Mouse (Mus musculus) lung, embryonic 14.5 days (tissue): ENCODE data around the gene AI854703. TPM values are rescaled to one million over a fixed set of nuclear protein-coding genes. Genes with fewer than 3 reads are reported as not detected.

ENCODE experiments used
- ATAC-seq: fragments of 200-750 bp; cut with Nextera tagmentation; 2 replicates; pipeline ENCODE4 v1.8.0; 2017; ENCODE audit warnings: mild to moderate bottlenecking, moderate TSS enrichment, moderate library complexity; ENCODE audit not compliant: insufficient read depth
- DNase-seq: peaks from one replicate; pipeline ENCODE4 v3.0.0-alpha.2; 2015
- H3K27ac ChIP-seq: fragments of 300-500 bp; sonication (generic); 2 replicates; pipeline ENCODE4 v1.5.1; 2014; ENCODE audit warnings: low read depth, mild to moderate bottlenecking, moderate library complexity
- H3K27me3 ChIP-seq: fragments of 300-500 bp; sonication (generic); 2 replicates; pipeline ENCODE4 v1.6.1; 2014; ENCODE audit warnings: low read length, control low read depth; ENCODE audit not compliant: insufficient read depth
- H3K36me3 ChIP-seq: fragments of 300-500 bp; sonication (generic); 2 replicates; pipeline ENCODE4 v1.6.1; 2014; ENCODE audit warnings: control low read depth; ENCODE audit not compliant: insufficient read depth
- H3K4me1 ChIP-seq: fragments of 300-500 bp; sonication (generic); 2 replicates; pipeline ENCODE4 v1.6.1; 2014; ENCODE audit warnings: antibody characterized with exemption, control low read depth; ENCODE audit not compliant: insufficient read depth
- H3K4me2 ChIP-seq: fragments of 300-500 bp; sonication (generic); 2 replicates; pipeline ENCODE4 v1.6.1; 2014; ENCODE audit warnings: mild to moderate bottlenecking
- H3K4me3 ChIP-seq: fragments of 300-500 bp; sonication (generic); 2 replicates; pipeline ENCODE4 v1.5.1; 2014; ENCODE audit warnings: low read depth, low read length
- H3K9ac ChIP-seq: fragments of 300-500 bp; sonication (generic); 2 replicates; pipeline ENCODE4 v1.6.1; 2014
- H3K9me3 ChIP-seq: fragments of 300-500 bp; sonication (generic); 2 replicates; pipeline ENCODE4 v1.6.1; 2016; ENCODE audit warnings: low read depth, low read length, control low read depth
- CTCF ChIP-seq: IDR thresholded peaks from 2 replicates; pipeline ENCODE4 v1.5.1; 2016; ENCODE audit warnings: antibody characterized with exemption, low read depth
- WGBS: fragments of 180-500 bp; shearing (Covaris S2); extraction: QIAGEN DNeasy Blood & Tissue Kit; methylation state at CpG from one replicate; pipeline ENCODE4 v1.1.7; 2014; 5-methylcytosine and 5-hydroxymethylcytosine counted together
- polyA plus RNA-seq: library from polyadenylated mRNA; unstranded; fragments of >200 nt; fragmentation: Nextera tagmentation; extraction: Ambion mirVana; gene quantifications from 2 replicates; pipeline ENCODE4 v1.2.1, GENCODE M21; 2014

Gene AI854703
- polyA plus RNA-seq, 1 experiment from 2014 or later, result 0.34 TPM

DNA sequence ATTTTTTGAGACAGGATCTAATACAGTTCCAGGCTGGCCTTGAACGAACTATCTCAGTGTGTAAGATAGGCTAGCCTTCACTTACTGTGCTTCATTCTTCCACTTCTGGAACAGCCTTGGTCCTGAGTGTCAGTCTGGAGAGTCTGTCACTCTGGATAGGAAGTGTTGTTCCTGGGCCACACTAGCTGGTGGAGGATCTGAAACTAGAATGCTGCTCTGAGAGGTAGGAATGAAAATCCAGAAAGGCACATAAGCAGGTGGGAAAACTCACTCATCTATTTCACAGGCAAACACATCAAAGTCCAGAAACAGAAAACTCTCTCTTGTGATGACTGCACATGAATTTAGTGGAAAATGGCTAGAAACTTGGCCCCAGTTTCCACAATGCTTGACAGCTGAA, 26.0 kb upstream of the AI854703 start:
- Histone ChIP-seq H3K36me3 (peaks cover 46% of the 10 kb centered on the region), H3K4me3 (no peak overlapping the region), H3K4me2 (no peak overlapping the region), H3K4me1 (peaks cover 3% of the 10 kb centered on the region), H3K27me3 (no peaks in the 10 kb centered on the region), H3K27ac (no peak overlapping the region), H3K9me3 (peaks cover 24% of the 10 kb centered on the region), H3K9ac (no peak overlapping the region)
- WGBS, result 91% methylated on average over 1 of the region's 1 CpGs
- ATAC-seq (no peak), DNase-seq (no peak)
- no peak for TF ChIP-seq CTCF

DNA sequence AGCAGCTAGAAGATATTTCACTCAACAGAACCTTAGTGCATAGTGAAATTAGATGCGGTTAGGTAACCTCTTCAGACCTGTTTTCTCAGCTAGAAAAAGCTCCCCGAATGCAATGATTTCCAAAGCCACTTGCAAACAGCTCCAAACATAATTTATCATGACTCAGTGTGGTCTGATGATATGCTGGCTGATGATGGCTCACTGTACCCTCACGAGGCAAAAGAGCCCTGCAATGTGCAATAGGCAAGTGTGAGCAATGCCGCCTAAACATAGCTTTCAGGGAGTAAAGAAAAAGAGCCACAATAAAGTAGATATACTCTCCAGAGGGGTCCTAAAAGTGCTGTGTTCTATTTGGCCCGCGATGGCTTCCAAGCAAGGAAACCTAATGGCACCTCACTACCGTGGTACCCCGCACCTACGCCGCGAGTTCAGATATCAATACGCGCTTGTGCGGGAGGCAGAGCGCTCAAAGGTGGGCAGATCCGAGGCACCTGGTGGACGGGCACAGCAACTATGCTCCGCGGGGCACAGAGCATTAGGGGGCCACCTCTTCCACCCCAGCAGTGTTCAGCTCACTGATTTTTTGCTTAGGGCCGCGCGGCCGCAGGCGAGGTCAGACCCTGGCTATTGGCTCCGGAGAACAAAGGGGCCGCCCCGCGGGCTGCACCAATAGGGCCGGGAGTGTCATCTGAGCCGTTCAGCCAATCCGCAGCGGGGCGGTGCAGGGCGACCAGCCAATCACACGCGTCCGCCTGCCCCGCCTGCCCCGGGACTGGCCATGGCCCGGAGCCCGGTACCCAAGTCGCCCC, 25.1 kb upstream of the AI854703 start, which contains the start of gene Zfp775:
Gene Zfp775, plus strand, starts transcription at position 793 of the 809 bp plus-strand sequence.
- peak; percentile 17; the same call in 1 of the 2 replicates for TF ChIP-seq CTCF
- 4% methylated on average over 42 of the region's 42 CpGs for whole genome bisulfite sequencing
- H3K9ac ChIP-seq, result peak within 1 kb of the TSS; percentile 83
- peaks cover 18% of the 10 kb centered on the region for H3K9me3 ChIP-seq
- ATAC-seq, result peak; percentile 99
- H3K36me3 ChIP-seq, result peaks cover 38% of the 10 kb centered on the region
- no peaks in the 10 kb centered on the region for H3K27me3 ChIP-seq
- H3K4me2 ChIP-seq, result peak within 1 kb of the TSS; percentile 94
- peak within 1 kb of the TSS; percentile 67 for H3K27ac ChIP-seq
- peak; percentile 98 for DNase-seq
- H3K4me1 ChIP-seq, result peaks cover 3% of the 10 kb centered on the region
- H3K4me3 ChIP-seq, result peak within 1 kb of the TSS; percentile 76

DNA sequence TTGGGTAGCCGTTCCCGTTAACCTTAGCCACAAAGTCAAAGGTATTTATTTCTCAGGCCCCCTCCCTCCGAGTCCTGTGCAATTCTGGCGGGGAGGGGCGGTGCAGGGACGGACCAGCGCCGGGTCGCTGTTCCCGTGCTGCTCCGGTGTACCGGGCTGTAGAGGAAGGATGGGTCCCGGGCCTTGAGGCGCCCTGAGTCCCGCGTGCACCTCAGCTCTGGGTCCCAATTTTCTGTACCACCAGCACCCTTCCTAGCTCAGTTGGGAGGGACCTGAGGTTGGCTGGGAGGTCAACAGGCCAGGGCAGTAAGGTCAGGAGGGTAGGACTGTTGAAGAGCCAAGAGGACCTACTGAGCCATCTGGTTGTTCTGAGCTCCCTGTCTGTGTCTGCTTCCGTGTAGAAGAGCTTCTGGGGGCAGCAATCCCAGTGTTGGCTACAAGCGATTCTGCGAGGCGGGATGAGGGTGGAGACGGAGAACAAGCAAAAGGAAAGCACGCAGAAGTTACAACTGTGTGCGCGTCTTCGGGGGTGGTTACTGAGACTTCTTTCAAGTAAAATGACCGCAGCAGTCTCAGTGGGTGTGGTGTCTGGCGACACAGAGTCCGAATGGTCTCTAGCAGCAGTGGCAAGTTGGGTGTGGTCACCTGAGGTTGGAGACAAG, 24.4 kb upstream of the AI854703 start:
- no peaks in the 10 kb centered on the region for H3K27me3 ChIP-seq
- H3K4me1 ChIP-seq, result peaks cover 3% of the 10 kb centered on the region
- H3K36me3 ChIP-seq, result peaks cover 30% of the 10 kb centered on the region
- peak overlapping the region; percentile 67 for H3K27ac ChIP-seq
- ATAC-seq (peak; percentile 73), DNase-seq (peak; percentile 52)
- peak overlapping the region; percentile 83 for H3K9ac ChIP-seq
- WGBS, result 1% methylated on average over 28 of the region's 28 CpGs
- H3K4me3 ChIP-seq, result peak overlapping the region; percentile 76
- H3K9me3 ChIP-seq, result peaks cover 11% of the 10 kb centered on the region
- no peak for TF ChIP-seq CTCF
- H3K4me2 ChIP-seq, result peak overlapping the region; percentile 94

DNA sequence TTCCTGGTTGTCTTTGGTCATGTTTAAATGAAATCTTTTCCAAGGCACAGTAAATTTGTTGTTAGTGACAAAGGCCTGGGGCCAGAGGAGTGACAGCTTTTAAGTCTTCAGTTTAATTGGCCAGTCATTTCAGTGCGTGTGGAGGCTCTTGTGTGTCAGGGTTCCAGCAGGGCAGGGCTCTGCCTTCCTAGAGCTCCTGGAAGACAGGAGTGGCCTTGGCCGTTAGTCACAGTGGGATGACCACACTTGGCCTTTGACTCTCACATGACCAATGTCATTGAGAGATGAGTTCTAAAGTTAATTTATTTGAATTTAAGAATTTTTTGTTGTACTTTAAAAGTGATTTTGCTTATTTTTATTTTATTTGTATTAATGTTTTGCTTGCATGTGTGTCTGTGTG, 18.4 kb upstream of the AI854703 start:
- DNase-seq, result no peak
- Histone ChIP-seq H3K36me3 (no peaks in the 10 kb centered on the region), H3K9me3 (no peaks in the 10 kb centered on the region), H3K27me3 (no peaks in the 10 kb centered on the region), H3K27ac (no peak overlapping the region), H3K4me2 (no peak overlapping the region), H3K9ac (no peak overlapping the region), H3K4me3 (no peak overlapping the region), H3K4me1 (no peaks in the 10 kb centered on the region)
- TF ChIP-seq CTCF, result no peak
- no peak for ATAC-seq
- WGBS, result 63% methylated on average over 2 of the region's 2 CpGs

DNA sequence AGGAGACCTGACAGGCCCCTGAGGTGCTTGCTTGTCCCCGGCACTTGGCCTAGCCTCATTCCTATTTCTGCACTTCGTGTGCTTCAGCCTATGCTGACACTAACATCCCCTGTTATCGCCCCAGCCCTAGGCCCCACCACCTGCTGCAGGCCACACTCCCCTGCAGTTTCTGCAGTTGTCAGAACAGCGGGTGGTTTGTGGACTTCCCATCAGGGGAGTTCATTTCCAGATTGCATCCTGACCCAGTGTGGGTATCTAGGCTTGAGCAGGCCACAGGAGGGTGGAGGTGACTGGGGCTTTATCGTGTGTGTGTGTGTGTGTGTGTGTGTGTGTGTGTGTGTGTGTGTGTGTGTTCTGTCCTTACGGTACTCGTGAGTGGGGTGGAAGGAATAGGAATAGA, 17.1 kb upstream of the AI854703 start:
- no peak for ATAC-seq
- WGBS, result 52% methylated on average over 7 of the region's 7 CpGs
- Histone ChIP-seq H3K27ac (no peak overlapping the region), H3K4me1 (no peaks in the 10 kb centered on the region), H3K36me3 (peaks cover under 1% of the 10 kb centered on the region; the same call in 1 of the 2 replicates), H3K4me2 (no peak overlapping the region), H3K9me3 (no peaks in the 10 kb centered on the region), H3K4me3 (no peak overlapping the region), H3K27me3 (no peaks in the 10 kb centered on the region), H3K9ac (no peak overlapping the region)
- no peak for TF ChIP-seq CTCF
- no peak for DNase-seq

DNA sequence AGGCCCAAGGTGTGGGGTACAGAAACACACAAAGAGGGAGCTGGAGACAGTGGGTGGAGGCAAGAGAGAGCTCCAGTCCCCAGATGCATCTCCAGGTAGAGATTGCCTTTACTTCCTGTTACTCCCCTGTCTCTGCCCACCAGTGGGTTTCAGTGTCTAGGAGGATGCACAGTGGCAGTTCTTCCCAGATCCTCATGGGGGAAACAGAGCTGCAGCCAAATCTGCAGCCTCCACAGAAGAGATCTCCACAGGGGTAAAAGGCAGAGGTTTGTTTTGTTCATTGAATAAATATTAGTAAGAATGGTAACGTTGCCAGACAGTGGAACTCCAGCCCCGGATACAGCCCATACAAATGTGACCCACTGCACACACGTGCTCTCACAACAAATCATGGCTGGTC, 15.9 kb upstream of the AI854703 start:
- Histone ChIP-seq H3K4me3 (no peak overlapping the region), H3K4me1 (no peaks in the 10 kb centered on the region), H3K9me3 (no peaks in the 10 kb centered on the region), H3K36me3 (peaks cover 3% of the 10 kb centered on the region; the same call in 1 of the 2 replicates), H3K27me3 (no peaks in the 10 kb centered on the region), H3K9ac (no peak overlapping the region), H3K27ac (no peak overlapping the region), H3K4me2 (no peak overlapping the region)
- WGBS, result 39% methylated on average over 3 of the region's 3 CpGs
- TF ChIP-seq CTCF, result no peak
- no peak for ATAC-seq
- peak; percentile 7 for DNase-seq

DNA sequence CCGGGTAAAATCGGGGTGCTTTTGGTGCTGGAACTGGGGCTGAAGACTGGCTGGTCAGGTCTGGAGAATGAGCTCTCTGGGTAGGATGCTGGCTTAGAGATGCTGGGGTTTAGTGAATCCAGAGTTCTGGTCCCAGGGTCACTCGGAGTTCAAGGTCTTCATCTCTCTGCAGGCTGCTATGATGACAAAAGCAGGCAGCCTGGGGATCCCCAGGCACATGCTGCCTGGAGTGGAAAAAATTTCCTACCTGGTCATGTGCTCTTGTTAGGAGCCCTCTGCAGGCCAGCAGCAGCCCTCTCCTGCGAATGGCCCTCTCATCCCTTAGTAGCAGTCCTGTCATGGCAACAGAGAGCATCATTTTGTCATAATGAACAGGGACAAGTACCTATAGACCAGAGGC, 13.1 kb upstream of the AI854703 start:
- H3K27ac ChIP-seq, result no peak overlapping the region
- no peak for DNase-seq
- H3K9me3 ChIP-seq, result no peaks in the 10 kb centered on the region
- H3K36me3 ChIP-seq, result peaks cover 10% of the 10 kb centered on the region; the same call in 1 of the 2 replicates
- no peak for TF ChIP-seq CTCF
- no peaks in the 10 kb centered on the region for H3K4me1 ChIP-seq
- no peak overlapping the region for H3K4me2 ChIP-seq
- H3K9ac ChIP-seq, result no peak overlapping the region
- 90% methylated on average over 4 of the region's 4 CpGs for WGBS
- H3K27me3 ChIP-seq, result no peaks in the 10 kb centered on the region
- ATAC-seq, result no peak
- H3K4me3 ChIP-seq, result no peak overlapping the region
